Mouse (Mus musculus) liver, embryonic 15.5 days (tissue): ENCODE data around the gene Mmp23. TPM values are rescaled to one million over a fixed set of nuclear protein-coding genes. Genes with fewer than 3 reads are reported as not detected.

Experiments used
- ATAC-seq: fragments of 200-750 bp; cut with Nextera tagmentation; 2 replicates; pipeline ENCODE4 v1.8.0; 2017; ENCODE audit warnings: moderate number of reproducible peaks, mild to moderate bottlenecking, moderate library complexity; ENCODE audit not compliant: insufficient read depth
- H3K27ac ChIP-seq: fragments of 300-500 bp; sonication (generic); replicated peaks from 2 replicates; pipeline ENCODE4 v1.5.1; 2015; ENCODE audit warnings: mild to moderate bottlenecking, inconsistent platforms
- H3K27me3 ChIP-seq: fragments of 300-500 bp; sonication (generic); 2 replicates; pipeline ENCODE4 v1.6.1; 2015; ENCODE audit warnings: mild to moderate bottlenecking, inconsistent platforms
- H3K36me3 ChIP-seq: fragments of 300-500 bp; sonication (generic); replicated peaks from 2 replicates; pipeline ENCODE4 v1.6.1; 2015; ENCODE audit warnings: moderate library complexity, mild to moderate bottlenecking, inconsistent platforms
- H3K4me1 ChIP-seq: fragments of 300-500 bp; sonication (generic); replicated peaks from 2 replicates; pipeline ENCODE4 v1.6.1; 2015; ENCODE audit warnings: inconsistent platforms
- H3K4me2 ChIP-seq: fragments of 300-500 bp; sonication (generic); 2 replicates; pipeline ENCODE4 v1.6.1; 2015; ENCODE audit warnings: moderate library complexity, mild to moderate bottlenecking, inconsistent platforms
- H3K4me3 ChIP-seq: fragments of 300-500 bp; sonication (generic); replicated peaks from 2 replicates; pipeline ENCODE4 v1.5.1; 2015; ENCODE audit warnings: mild to moderate bottlenecking, inconsistent platforms
- H3K9ac ChIP-seq: fragments of 300-500 bp; sonication (generic); 2 replicates; pipeline ENCODE4 v1.6.1; 2015; ENCODE audit warnings: moderate library complexity, mild to moderate bottlenecking, inconsistent platforms
- H3K9me3 ChIP-seq: fragments of 300-500 bp; sonication (generic); replicated peaks from 2 replicates; pipeline ENCODE4 v1.6.1; 2016; ENCODE audit warnings: inconsistent platforms
- WGBS: fragments of 180-500 bp; shearing (Covaris S2); methylation state at CpG from one replicate; pipeline ENCODE4 v1.1.7; 2015; ENCODE audit warnings: mixed read lengths; ENCODE audit not compliant: insufficient replicate concordance; 5-methylcytosine and 5-hydroxymethylcytosine counted together
- polyA plus RNA-seq: library from polyadenylated mRNA; unstranded; fragments of >200 nt; fragmentation: Nextera tagmentation; extraction: Ambion mirVana; gene quantifications from 2 replicates; pipeline ENCODE4 v1.2.1, GENCODE M21; 2015

The Mmp23 gene
- polyA plus RNA-seq, 1 experiment from 2014 or later = 4.9 TPM

DNA sequence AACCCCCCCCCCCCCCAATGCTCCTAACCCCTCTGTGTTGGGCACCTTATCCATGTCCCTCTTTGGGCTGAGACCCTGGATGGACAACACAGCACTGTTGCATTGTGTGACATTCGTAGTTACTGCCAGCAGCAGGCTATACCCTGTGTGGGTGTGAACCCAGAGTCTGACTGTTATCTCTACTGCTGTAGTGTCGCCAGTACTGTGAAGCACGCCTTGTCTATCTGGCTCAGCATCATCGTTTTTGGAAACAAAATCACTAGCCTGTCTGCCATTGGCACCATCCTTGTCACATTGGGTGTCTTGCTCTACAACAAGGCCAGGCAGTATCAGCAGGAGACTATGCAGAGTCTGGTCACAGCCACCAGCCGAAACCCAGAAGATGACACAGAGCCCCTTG lies 34.9 kb downstream of the Mmp23 start:
- 52% methylated on average over 5 of the region's 5 CpGs for WGBS
- H3K27ac ChIP-seq = no peak overlapping the region
- H3K4me2 ChIP-seq = no peak overlapping the region
- no peaks in the 10 kb centered on the region for H3K27me3 ChIP-seq
- no peak overlapping the region for H3K9ac ChIP-seq
- peak; percentile 52; the same call in 1 of the 2 replicates for ATAC-seq
- H3K9me3 ChIP-seq = no peaks in the 10 kb centered on the region
- peaks cover 8% of the 10 kb centered on the region for H3K4me1 ChIP-seq
- peaks cover 82% of the 10 kb centered on the region for H3K36me3 ChIP-seq
- no peak overlapping the region for H3K4me3 ChIP-seq

DNA sequence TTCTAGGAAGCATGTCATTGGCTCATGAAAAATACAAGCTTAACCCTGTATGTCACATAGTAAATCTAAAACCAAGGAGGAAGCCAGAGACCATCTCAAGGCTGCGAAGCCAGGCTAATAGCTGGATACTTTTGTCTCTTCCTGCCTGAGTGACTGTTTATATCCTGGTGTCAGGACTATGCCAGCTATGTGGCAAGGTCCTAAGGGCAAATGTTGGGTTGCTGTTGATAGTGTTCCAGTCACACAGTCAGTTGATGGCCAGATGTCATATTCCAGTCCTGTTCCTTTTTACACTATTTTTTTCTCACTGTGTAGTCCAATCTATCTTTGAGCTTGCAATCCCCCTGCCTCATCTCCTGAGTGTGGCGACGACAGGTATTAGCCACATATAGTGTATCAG lies 39.9 kb downstream of the Mmp23 start:
- no peak overlapping the region for H3K9ac ChIP-seq
- no peaks in the 10 kb centered on the region for H3K27me3 ChIP-seq
- H3K36me3 ChIP-seq = peaks cover 84% of the 10 kb centered on the region
- WGBS = 81% methylated on average over 3 of the region's 3 CpGs
- peaks cover 2% of the 10 kb centered on the region; the same call in 1 of the 2 replicates for H3K4me1 ChIP-seq
- no peak for ATAC-seq
- H3K4me3 ChIP-seq = no peak overlapping the region
- no peak overlapping the region for H3K4me2 ChIP-seq
- no peaks in the 10 kb centered on the region for H3K9me3 ChIP-seq
- no peak overlapping the region for H3K27ac ChIP-seq

DNA sequence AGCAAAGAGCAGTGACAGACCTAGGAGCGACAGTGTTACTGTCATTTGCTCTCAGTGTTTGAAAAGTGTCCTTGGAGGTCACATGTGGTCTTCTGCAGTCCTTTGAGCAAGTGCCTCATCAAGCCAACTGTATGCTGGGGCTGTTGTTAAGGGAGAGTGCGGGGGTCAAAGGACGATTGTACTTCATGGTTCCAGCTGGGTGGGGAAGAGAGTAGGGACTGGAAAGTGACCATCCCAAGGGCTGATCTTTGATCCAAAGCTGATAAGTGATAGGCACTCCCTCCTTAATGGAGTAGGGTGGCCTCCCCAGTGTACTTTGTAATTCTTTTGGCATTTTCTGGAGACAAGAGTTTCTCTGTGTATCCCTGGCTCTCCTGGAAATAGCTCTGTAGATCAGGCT lies 41.3 kb downstream of the Mmp23 start:
- Histone ChIP-seq H3K9ac (no peak overlapping the region), H3K9me3 (no peaks in the 10 kb centered on the region), H3K36me3 (peaks cover 75% of the 10 kb centered on the region), H3K4me1 (peaks cover 6% of the 10 kb centered on the region; the same call in 1 of the 2 replicates), H3K4me2 (no peak overlapping the region), H3K27me3 (no peaks in the 10 kb centered on the region), H3K27ac (no peak overlapping the region), H3K4me3 (no peak overlapping the region)
- 84% methylated on average over 3 of the region's 3 CpGs for WGBS
- no peak for ATAC-seq

DNA sequence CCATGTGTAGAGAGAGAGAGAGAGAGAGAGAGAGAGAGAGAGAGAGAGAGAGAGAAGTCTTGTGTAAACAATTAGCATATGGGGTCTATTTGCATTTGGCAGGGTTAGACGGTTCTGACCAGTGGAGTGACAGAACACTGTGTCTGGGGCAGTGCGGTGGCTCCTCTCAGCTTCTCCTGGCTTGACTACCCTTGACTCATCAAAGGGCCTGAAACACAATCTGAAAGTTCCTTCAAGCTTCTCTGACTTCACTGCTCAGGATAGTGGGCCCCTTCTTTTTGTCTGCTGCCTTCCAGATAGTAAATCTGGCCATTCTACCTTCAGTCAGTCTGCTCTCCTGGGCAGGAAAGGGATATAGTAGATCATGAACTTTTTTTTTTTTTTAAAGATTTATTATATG lies 46.4 kb downstream of the Mmp23 start:
- no peak overlapping the region for H3K9ac ChIP-seq
- no peak overlapping the region for H3K27ac ChIP-seq
- 77% methylated on average over 2 of the region's 2 CpGs for WGBS

DNA sequence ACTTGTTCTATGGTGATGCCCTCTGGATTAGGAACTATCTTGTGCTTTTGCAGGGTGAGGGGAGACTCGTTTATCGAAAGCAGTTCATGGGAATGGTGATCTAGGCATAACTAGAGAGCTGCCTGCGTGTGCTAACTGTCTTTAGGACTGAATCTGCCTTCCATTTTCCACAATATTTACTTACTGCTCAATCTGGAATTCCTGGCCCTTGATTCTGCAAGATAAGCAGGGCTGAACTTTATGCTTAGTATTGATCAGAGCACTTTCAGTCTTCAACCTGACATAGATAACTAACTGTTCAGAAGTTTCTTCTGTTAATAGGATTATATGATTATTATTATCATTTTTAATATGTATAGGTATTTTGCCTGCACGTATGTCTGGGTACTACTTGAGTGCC lies 48.1 kb downstream of the Mmp23 start:
- peak overlapping the region; percentile 3; the same call in 1 of the 2 replicates for H3K27ac ChIP-seq
- peaks cover 37% of the 10 kb centered on the region for H3K36me3 ChIP-seq
- WGBS = 70% methylated on average over 4 of the region's 4 CpGs
- H3K4me3 ChIP-seq = no peak overlapping the region
- no peaks in the 10 kb centered on the region for H3K9me3 ChIP-seq
- no peaks in the 10 kb centered on the region for H3K27me3 ChIP-seq
- no peak overlapping the region for H3K9ac ChIP-seq
- ATAC-seq = no peak
- peak overlapping the region; percentile 4; the same call in 1 of the 2 replicates for H3K4me2 ChIP-seq
- peaks cover 54% of the 10 kb centered on the region for H3K4me1 ChIP-seq

More for the DNA sequence above, 46.4 kb downstream of the Mmp23 start:
- no peak overlapping the region for H3K4me3 ChIP-seq
- H3K27me3 ChIP-seq = no peaks in the 10 kb centered on the region
- H3K4me2 ChIP-seq = no peak overlapping the region
- no peaks in the 10 kb centered on the region for H3K9me3 ChIP-seq
- H3K4me1 ChIP-seq = peaks cover 45% of the 10 kb centered on the region
- peaks cover 51% of the 10 kb centered on the region for H3K36me3 ChIP-seq
- no peak for ATAC-seq

DNA sequence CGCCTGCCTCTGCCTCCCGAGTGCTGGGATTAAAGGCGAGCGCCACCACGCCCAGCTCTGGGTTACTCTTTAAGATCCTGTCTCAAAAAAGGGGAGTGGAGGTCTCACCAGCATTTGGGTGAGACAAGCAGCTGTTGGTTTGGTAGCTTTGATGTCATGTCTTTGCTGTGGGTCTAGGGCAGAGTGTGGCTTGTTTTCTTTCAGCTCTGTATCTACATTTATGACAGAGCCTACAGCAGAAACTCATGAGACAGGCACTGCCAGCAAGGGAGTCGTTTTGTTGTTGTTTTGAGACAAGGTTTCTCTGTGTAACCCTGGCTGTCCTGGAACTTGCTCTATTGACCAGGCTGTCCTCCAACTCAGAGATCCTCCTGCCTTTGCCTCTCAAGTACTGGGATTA lies 49.4 kb downstream of the Mmp23 start:
- no peaks in the 10 kb centered on the region for H3K9me3 ChIP-seq
- H3K27me3 ChIP-seq = no peaks in the 10 kb centered on the region
- no peak overlapping the region; the same call in 1 of the 2 replicates for H3K27ac ChIP-seq
- H3K4me3 ChIP-seq = no peak overlapping the region
- 81% methylated on average over 6 of the region's 6 CpGs for WGBS
- H3K4me2 ChIP-seq = 0 out of 2 replicates have a peak overlapping the region, but pooled peaks have one; percentile 10
- H3K36me3 ChIP-seq = peaks cover 28% of the 10 kb centered on the region
- H3K9ac ChIP-seq = no peak overlapping the region
- H3K4me1 ChIP-seq = peaks cover 62% of the 10 kb centered on the region
- ATAC-seq = no peak

DNA sequence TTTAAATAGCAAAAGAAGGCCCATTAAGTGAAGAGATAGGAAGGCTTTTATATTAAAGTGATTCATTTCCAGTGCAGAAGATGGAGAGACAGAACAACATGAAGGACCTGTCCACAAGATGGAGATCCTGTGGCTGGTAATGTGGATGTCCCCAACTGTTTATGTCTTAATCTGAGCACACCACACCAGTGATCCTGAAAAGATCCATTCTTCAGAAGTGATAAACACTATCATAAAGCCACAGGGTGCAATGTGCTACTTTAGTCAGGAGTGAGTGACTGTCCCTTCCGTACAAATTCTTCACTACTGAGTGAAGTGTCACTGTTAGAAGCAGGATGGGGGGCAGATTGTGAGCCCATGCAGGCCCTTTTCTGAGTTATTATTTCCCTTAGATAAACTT lies 50.4 kb downstream of the Mmp23 start:
- WGBS = 20% methylated on average over 1 of the region's 1 CpGs
- peak overlapping the region; percentile 92 for H3K9ac ChIP-seq
- H3K4me1 ChIP-seq = peaks cover 72% of the 10 kb centered on the region
- peaks cover 25% of the 10 kb centered on the region for H3K36me3 ChIP-seq
- H3K27me3 ChIP-seq = no peaks in the 10 kb centered on the region
- ATAC-seq = no peak
- peak overlapping the region; percentile 97 for H3K27ac ChIP-seq
- H3K4me2 ChIP-seq = peak overlapping the region; percentile 94
- H3K9me3 ChIP-seq = no peaks in the 10 kb centered on the region
- H3K4me3 ChIP-seq = peak overlapping the region; percentile 98

DNA sequence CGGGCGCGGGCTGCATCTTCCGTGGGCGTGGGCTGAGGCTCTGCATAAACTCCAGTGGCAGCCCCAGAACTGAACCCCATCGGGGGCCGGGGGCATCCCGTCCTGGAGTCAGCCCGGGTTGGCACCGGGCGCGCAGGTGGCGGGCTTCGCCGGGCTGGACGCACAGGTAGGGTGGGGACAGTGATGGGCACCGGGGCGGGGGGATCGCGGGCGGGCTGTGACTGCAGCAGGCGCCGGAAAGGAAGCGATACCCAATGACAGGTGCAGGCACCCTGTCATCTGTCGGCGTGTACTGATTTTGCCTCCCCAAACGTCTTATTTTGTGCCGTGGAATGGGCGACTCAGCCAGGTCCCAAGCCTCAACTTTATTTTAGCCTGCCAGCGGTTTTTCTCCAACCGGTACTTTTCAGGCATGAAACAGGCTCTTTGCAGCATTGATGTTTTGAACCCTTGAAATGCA lies 51.2 kb downstream of the Mmp23 start:
- H3K27ac ChIP-seq = peak overlapping the region; percentile 97
- no peaks in the 10 kb centered on the region for H3K27me3 ChIP-seq
- H3K36me3 ChIP-seq = peaks cover 23% of the 10 kb centered on the region
- H3K9me3 ChIP-seq = no peaks in the 10 kb centered on the region
- H3K4me3 ChIP-seq = peak overlapping the region; percentile 98
- peak overlapping the region; percentile 92 for H3K9ac ChIP-seq
- peaks cover 71% of the 10 kb centered on the region for H3K4me1 ChIP-seq
- WGBS = under 1% methylated on average over 31 of the region's 31 CpGs
- H3K4me2 ChIP-seq = peak overlapping the region; percentile 94
- peak; percentile 20 for ATAC-seq

DNA sequence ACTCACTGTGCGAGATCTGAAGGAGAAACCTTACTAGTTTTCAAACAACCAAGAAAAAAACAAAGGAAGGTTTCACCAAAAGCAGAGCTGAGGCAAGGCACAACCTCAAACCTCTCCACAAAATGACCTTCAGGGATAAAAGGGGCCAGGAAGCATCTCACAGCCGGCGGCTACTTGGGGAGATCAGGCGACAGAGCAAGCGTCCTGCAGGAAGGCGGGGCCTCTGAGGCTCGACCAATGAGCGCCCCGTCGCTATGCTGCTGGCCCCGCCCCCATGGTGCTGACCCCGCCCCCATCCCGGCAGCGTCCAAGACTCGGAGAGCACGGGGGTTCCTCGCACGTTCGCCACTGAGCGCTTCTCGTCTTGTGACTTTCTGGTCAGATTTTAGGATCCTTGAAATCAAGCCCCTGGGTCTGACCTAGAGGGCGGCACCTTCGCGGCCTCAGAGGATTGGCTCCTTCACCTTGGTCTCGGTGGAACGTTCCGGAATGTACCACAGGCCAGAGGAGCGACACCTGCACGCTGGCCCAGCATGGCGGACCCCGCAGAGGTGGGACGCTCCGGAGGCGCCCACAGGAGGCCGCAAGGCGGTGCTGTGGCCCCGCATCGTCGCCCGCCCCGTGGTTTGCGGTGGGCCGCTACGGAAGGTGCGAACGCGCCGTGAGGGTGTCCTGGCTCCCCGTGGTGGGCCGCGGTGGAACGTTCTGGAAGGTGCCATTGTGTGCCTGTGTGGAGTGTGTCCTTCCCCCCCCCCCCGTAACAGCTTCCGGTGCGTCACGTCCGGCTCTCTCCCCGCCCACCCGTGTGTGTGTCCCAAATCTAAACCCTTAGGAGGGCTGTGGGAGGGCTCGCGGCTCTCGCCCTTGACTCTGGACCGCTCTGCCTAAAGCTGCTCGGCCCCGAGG lies 51.8 kb downstream of the Mmp23 start, which contains the start of gene Slc35e2:
Gene Slc35e2 (plus strand): TSS at position 326 of the 906 bp plus-strand sequence.
- ATAC-seq = peak; percentile 95
- under 1% methylated on average over 61 of the region's 65 CpGs for WGBS
- no peaks in the 10 kb centered on the region for H3K9me3 ChIP-seq
- peaks cover 72% of the 10 kb centered on the region for H3K4me1 ChIP-seq
- H3K4me3 ChIP-seq = peak within 1 kb of the TSS; percentile 98
- no peaks in the 10 kb centered on the region for H3K27me3 ChIP-seq
- H3K9ac ChIP-seq = peak within 1 kb of the TSS; percentile 92
- peaks cover 23% of the 10 kb centered on the region for H3K36me3 ChIP-seq
- H3K4me2 ChIP-seq = peak within 1 kb of the TSS; percentile 94
- peak within 1 kb of the TSS; percentile 97 for H3K27ac ChIP-seq
